Mouse (Mus musculus): ENCODE results near the gene Tln2. TPM values are rescaled to one million over a fixed set of nuclear protein-coding genes. Genes with fewer than 3 reads are reported as not detected.

Gene Tln2
- total and polyA plus RNA-seq, 2 experiments from 2014 or later: 59.3 to 71.1 TPM

GRCm38 (mm10) chr9:67170047-67170446, 389.5 kb downstream of the Tln2 start:
- no peak overlapping the region for H3K4me3 ChIP-seq (ENCODE audit: low read length)
- no peak for DNase-seq (ENCODE audit: low spot score)
- no peak overlapping the region for H3K27ac ChIP-seq
- TF ChIP-seq CTCF (IDR thresholded peaks at IDR 0.05; ENCODE audit: low read depth): no peak
- H3K4me1 ChIP-seq (ENCODE audit: insufficient read depth, low read length): no peaks in the 10 kb centered on the region
- no peak overlapping the region for H3K4me2 ChIP-seq (ENCODE audit: low read depth, low read length)
- WGBS: 67% methylated on average over 3 of the region's 3 CpGs
- no peak for ATAC-seq
- no peaks in the 10 kb centered on the region for H3K9me3 ChIP-seq (ENCODE audit: low read length)
- no peaks in the 10 kb centered on the region for H3K36me3 ChIP-seq (ENCODE audit: insufficient read depth, low read length)
- no peaks in the 10 kb centered on the region for H3K27me3 ChIP-seq (ENCODE audit: insufficient read depth, low read length)
- H3K9ac ChIP-seq (replicated peaks; ENCODE audit: low read length): no peak overlapping the region

MicroRNAs encoded within 50 kb of the gene (microRNA counts, 519-probe panel; counts per million panel counts)
- not detected for microRNA mmu-miR-190

Small RNA genes lying within 50 kb of the gene (microRNA-seq; reads per million reads assigned to microRNA genes)
- gene Mir190a: 219 to 236 reads per million in 2 experiments

Other genes with a start within 250 kb of the Tln2 start
- gene C2cd4b, start 199.7 kb upstream of the Tln2 start, total RNA-seq (2014; rRNA removed): 2.1 and 2.5 TPM in 2 replicates
- 3.2 and 4.0 TPM in 2 replicates for gene C2cd4b, start 199.7 kb upstream of the Tln2 start, polyA plus RNA-seq (2015; fragmentation: Nextera tagmentation; extraction: Ambion mirVana)

All from hindbrain, postnatal 0 days (tissue).